Mouse (Mus musculus): Measurements from ENCODE around the gene Kcnj13.

- TF ChIP-seq POLR2A (IDR thresholded peaks at IDR 0.05; ENCODE audit: extremely low read depth, insufficient read depth, low read length) = no peak
- TF ChIP-seq CTCF (IDR thresholded peaks at IDR 0.05; ENCODE audit: low read depth, low read length) = no peak
Observed at GRCm38 (mm10) chr1:87409380-87409779, 14.9 kb upstream of the Kcnj13 start.
